Mouse (Mus musculus) heart, embryonic 11.5 days (tissue): ENCODE results near the gene Ahnak. TPM values are rescaled to one million over a fixed set of nuclear protein-coding genes. Genes with fewer than 3 reads are reported as not detected.
A peak's percentile ranks its signal among the peaks of the same experiment; 100 is the strongest.

Experiments used
- ATAC-seq: fragments of 200-750 bp; cut with Nextera tagmentation; replicated peaks from 2 replicates; pipeline ENCODE4 v1.8.0; 2017; ENCODE audit warnings: moderate library complexity; ENCODE audit not compliant: insufficient number of reproducible peaks, low FRiP score, low TSS enrichment
- H3K27ac ChIP-seq: fragments of 300-500 bp; sonication (generic); 2 replicates; pipeline ENCODE4 v1.5.1; 2014; ENCODE audit warnings: mild to moderate bottlenecking, low read depth, low read length
- H3K27me3 ChIP-seq: fragments of 300-500 bp; sonication (generic); 2 replicates; pipeline ENCODE4 v1.6.1; 2014; ENCODE audit warnings: mild to moderate bottlenecking, low read length, mixed read lengths; ENCODE audit not compliant: control insufficient read depth, insufficient read depth
- H3K36me3 ChIP-seq: fragments of 300-500 bp; sonication (generic); 2 replicates; pipeline ENCODE4 v1.6.1; 2014; ENCODE audit warnings: mild to moderate bottlenecking, low read length, moderate library complexity, mixed read lengths; ENCODE audit not compliant: control insufficient read depth, insufficient read depth
- H3K4me1 ChIP-seq: fragments of 300-500 bp; sonication (generic); 2 replicates; pipeline ENCODE4 v1.6.1; 2014; ENCODE audit warnings: low read length; ENCODE audit not compliant: control insufficient read depth, insufficient read depth
- H3K4me2 ChIP-seq: fragments of 300-500 bp; sonication (generic); 2 replicates; pipeline ENCODE4 v1.6.1; 2014; ENCODE audit warnings: mild to moderate bottlenecking, moderate library complexity
- H3K4me3 ChIP-seq: fragments of 300-500 bp; sonication (generic); 2 replicates; pipeline ENCODE4 v1.5.1; 2014; ENCODE audit warnings: low read depth, low read length
- H3K9ac ChIP-seq: fragments of 300-500 bp; sonication (generic); 2 replicates; pipeline ENCODE4 v1.6.1; 2014; ENCODE audit warnings: mild to moderate bottlenecking, low read depth, low read length, moderate library complexity
- H3K9me3 ChIP-seq: fragments of 300-500 bp; sonication (generic); replicated peaks from 2 replicates; pipeline ENCODE4 v1.6.1; 2016; ENCODE audit warnings: low read length; ENCODE audit not compliant: control insufficient read depth
- WGBS: fragments of 180-500 bp; shearing (Covaris S2); extraction: QIAGEN DNeasy Blood & Tissue Kit; methylation state at CpG from one replicate; pipeline ENCODE4 v1.1.7; 2014; ENCODE audit not compliant: insufficient replicate concordance; 5-methylcytosine and 5-hydroxymethylcytosine counted together
- polyA plus RNA-seq: library from polyadenylated mRNA; unstranded; fragments of >200 nt; fragmentation: Nextera tagmentation; extraction: Ambion mirVana; gene quantifications from 2 replicates; pipeline ENCODE4 v1.2.1, GENCODE M21; 2014

Gene Ahnak
- polyA plus RNA-seq, 1 experiment from 2014 or later, result 17.4 TPM

DNA sequence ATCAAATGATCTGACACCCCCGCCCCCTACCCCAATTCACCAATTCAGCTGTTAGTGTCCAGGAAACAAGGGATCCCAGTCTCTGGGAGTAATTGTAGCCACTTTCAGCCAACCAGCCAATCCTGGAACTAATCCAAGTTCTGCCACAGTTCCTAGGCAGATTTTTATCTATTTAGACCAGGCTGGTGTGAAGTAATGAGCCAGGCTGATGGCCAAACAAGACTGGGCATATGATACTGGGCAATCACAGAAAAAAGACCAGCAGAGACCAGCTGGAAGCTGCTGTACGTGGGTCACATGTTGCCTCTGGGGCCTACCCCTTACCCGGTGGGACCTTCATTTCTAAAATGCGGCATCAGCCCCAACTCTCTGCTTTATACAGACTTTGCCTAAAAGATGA, 37.5 kb downstream of the Ahnak start:
- 89% methylated on average over 4 of the region's 4 CpGs for WGBS
- Histone ChIP-seq H3K9ac (no peak overlapping the region), H3K4me2 (no peak overlapping the region), H3K4me1 (peaks cover 20% of the 10 kb centered on the region), H3K27ac (no peak overlapping the region), H3K9me3 (no peaks in the 10 kb centered on the region), H3K27me3 (no peaks in the 10 kb centered on the region), H3K4me3 (no peak overlapping the region), H3K36me3 (no peaks in the 10 kb centered on the region)
- no peak for ATAC-seq

GRCm38 (mm10) chr19:9027795-9028194, 38.7 kb downstream of the Ahnak start:
- no peak overlapping the region for H3K9ac ChIP-seq
- peak overlapping the region; percentile 25; the same call in 1 of the 2 replicates for H3K4me2 ChIP-seq
- ATAC-seq, result peak; percentile 50
- 13% methylated on average over 5 of the region's 5 CpGs for WGBS
- H3K4me3 ChIP-seq, result no peak overlapping the region
- H3K27ac ChIP-seq, result peak overlapping the region; percentile 13; the same call in 1 of the 2 replicates
- H3K27me3 ChIP-seq, result no peaks in the 10 kb centered on the region
- peaks cover 21% of the 10 kb centered on the region for H3K4me1 ChIP-seq
- H3K36me3 ChIP-seq, result no peaks in the 10 kb centered on the region
- H3K9me3 ChIP-seq, result no peaks in the 10 kb centered on the region

- Histone ChIP-seq H3K27me3 (no peaks in the 10 kb centered on the region), H3K4me3 (no peak overlapping the region), H3K4me1 (peaks cover 23% of the 10 kb centered on the region), H3K27ac (no peak overlapping the region), H3K9me3 (no peaks in the 10 kb centered on the region), H3K36me3 (no peaks in the 10 kb centered on the region), H3K4me2 (no peak overlapping the region), H3K9ac (no peak overlapping the region)
- ATAC-seq, result no peak
- WGBS, result 60% methylated on average over 3 of the region's 3 CpGs
Observed at GRCm38 (mm10) chr19:9028375-9028774, 39.3 kb downstream of the Ahnak start.

DNA sequence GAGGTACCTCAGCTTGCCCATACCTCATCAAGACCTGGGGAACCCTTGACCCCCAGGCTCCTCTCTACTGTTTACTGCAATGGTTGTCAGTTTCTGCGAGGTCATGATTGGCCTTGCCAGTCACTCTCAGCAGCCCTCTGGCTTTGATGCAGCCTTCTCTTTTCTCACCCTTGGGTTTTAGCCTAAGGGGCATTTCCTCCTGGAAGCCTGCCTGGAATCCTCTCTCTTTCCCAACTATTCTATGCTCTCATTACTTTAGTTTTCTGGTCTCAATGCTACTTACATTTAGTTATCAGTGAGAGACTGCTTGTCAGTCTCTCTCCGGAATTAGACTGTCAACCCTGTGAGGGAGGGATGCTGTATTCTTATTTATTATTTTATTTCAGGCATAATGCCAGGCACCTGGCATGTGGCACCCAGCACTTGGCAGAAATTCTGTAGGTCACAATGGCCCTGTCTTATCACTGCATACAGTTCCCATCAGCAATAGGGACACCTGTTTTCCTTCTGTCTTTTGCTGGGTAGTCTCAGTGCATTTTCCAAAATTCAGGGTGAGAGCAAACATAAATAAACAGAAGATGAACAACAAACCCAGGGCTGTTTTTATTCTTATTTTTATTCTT, 40.7 kb downstream of the Ahnak start:
- no peak for ATAC-seq
- no peak overlapping the region for H3K4me3 ChIP-seq
- H3K9ac ChIP-seq, result no peak overlapping the region
- WGBS, result 64% methylated on average over 2 of the region's 2 CpGs
- no peaks in the 10 kb centered on the region for H3K27me3 ChIP-seq
- no peak overlapping the region for H3K4me2 ChIP-seq
- H3K36me3 ChIP-seq, result no peaks in the 10 kb centered on the region
- H3K9me3 ChIP-seq, result no peaks in the 10 kb centered on the region
- H3K27ac ChIP-seq, result no peak overlapping the region
- H3K4me1 ChIP-seq, result peaks cover 30% of the 10 kb centered on the region

DNA sequence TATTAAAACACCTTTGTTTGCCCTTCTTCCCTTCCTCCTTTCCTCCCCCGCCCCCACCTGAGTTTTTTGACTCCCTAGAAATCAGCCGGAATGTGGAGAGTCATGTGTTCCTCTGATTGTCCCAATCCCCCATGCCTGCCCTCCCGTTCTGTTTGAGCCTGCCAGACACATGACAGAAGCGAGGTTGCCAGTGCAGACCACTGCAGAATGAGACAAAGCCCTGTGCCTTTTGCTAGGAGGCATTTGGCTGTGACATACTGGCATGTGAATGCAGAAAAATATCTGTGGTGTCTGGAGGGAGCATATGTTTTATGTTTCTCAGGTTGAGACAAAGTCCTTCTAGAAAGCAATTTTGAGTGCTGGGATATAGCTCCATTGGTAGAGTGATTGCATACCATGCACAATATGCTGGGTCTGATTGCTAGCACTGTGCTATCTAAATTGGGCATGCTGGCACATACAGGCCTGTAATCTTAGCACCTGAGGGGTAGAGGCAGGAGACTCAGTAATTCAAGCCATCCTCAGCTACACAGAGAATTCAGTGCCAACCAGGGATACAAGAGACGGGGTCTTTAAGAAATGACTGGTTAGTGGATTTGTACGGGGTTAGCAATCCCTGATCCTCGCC, 43.5 kb downstream of the Ahnak start:
- WGBS, result 61% methylated on average over 7 of the region's 7 CpGs
- Histone ChIP-seq H3K27me3 (no peaks in the 10 kb centered on the region), H3K4me1 (peaks cover 19% of the 10 kb centered on the region), H3K27ac (no peak overlapping the region), H3K4me3 (no peak overlapping the region), H3K9me3 (no peaks in the 10 kb centered on the region), H3K4me2 (no peak overlapping the region), H3K36me3 (no peaks in the 10 kb centered on the region), H3K9ac (no peak overlapping the region)
- no peak for ATAC-seq

DNA sequence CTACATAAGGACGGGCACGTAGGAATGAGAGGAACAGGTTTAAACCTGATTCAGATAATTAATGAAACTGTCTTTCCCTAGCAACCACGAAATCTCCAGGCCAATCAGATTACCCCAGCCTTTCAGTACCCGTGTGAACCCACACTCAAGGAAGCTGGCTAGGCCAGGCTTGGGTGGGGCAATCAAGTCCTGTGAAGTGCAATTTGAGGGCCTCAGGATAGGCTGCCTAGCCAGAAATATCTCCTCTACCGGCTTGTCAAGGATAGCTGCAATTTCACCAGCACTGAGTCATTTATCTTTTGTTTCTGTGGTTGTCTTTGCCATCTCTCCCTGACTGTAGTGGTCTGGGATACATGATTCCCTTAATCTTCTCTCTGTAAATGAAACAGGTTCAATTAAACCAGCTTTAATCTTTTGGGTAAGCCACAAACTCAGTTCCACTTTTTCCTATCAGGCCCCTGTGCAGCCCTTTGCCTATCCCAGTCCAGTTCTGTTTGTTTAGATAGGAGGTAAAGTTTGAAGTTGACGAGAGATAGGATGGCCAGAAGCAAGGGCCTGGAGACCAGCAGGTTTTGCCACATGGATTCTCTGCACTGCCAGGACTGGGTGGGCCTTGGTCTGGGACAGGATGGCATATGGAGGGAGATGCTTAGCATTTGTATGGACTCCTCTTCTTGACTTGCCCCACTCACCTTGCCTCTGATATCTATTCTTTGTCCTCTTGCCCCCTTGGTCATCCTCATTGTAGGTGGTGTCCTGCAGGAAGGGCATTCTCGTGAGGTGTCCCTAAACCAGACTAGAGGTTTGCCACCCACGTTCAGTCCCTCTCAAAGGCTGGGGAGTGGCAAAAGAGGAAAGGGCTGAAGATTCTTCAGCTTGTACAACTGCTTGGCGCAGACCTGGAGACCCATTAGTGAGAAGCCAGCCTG, 44.6 kb downstream of the Ahnak start:
- H3K9ac ChIP-seq, result no peak overlapping the region
- 52% methylated on average over 9 of the region's 9 CpGs for WGBS
- ATAC-seq, result no peak
- H3K4me1 ChIP-seq, result peaks cover 13% of the 10 kb centered on the region
- no peak overlapping the region for H3K27ac ChIP-seq
- no peak overlapping the region for H3K4me3 ChIP-seq
- no peaks in the 10 kb centered on the region for H3K36me3 ChIP-seq
- no peaks in the 10 kb centered on the region for H3K9me3 ChIP-seq
- H3K4me2 ChIP-seq, result no peak overlapping the region
- no peaks in the 10 kb centered on the region for H3K27me3 ChIP-seq

DNA sequence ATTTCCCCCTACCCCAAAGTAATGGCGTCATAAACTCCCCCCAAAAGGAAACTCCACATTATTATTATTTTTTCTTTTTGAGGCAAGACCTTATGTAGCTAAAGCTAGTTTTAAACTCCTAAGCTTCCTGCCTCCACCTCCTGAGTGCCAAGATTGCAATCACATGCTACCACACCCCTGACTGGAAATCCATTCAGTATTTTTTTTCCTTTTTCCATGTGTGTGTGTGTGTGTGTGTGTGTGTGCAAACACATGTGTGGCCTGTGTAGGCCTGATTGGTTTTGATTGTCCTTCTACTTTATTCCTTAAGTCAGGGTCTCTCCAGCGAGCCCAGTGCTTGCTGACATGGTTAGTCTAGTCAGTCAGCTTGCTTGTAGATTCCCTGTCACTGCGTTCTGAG, 45.4 kb downstream of the Ahnak start:
- WGBS, result 76% methylated on average over 3 of the region's 3 CpGs

GRCm38 (mm10) chr19:9035101-9035500, 46.0 kb downstream of the Ahnak start:
- H3K27ac ChIP-seq, result no peak overlapping the region
- H3K36me3 ChIP-seq, result no peaks in the 10 kb centered on the region
- H3K4me2 ChIP-seq, result no peak overlapping the region
- H3K9ac ChIP-seq, result no peak overlapping the region
- no peak for ATAC-seq
- WGBS, result 73% methylated on average over 3 of the region's 3 CpGs
- no peaks in the 10 kb centered on the region for H3K27me3 ChIP-seq
- H3K4me1 ChIP-seq, result peaks cover 16% of the 10 kb centered on the region; the same call in 1 of the 2 replicates
- H3K9me3 ChIP-seq, result no peaks in the 10 kb centered on the region
- no peak overlapping the region for H3K4me3 ChIP-seq

More for the DNA sequence above, 45.4 kb downstream of the Ahnak start:
- no peak overlapping the region for H3K27ac ChIP-seq
- no peaks in the 10 kb centered on the region for H3K9me3 ChIP-seq
- H3K4me1 ChIP-seq, result peaks cover 13% of the 10 kb centered on the region; the same call in 1 of the 2 replicates
- no peaks in the 10 kb centered on the region for H3K36me3 ChIP-seq
- H3K9ac ChIP-seq, result no peak overlapping the region
- H3K27me3 ChIP-seq, result no peaks in the 10 kb centered on the region
- no peak overlapping the region for H3K4me2 ChIP-seq
- no peak overlapping the region for H3K4me3 ChIP-seq
- no peak for ATAC-seq
